Mouse (Mus musculus): ENCODE data around the gene Iqce. TPM values are rescaled to one million over a fixed set of nuclear protein-coding genes. Genes with fewer than 3 reads are reported as not detected.

Iqce gene
- polyA plus RNA-seq, 1 experiment from 2014 or later: 4.2 TPM

DNA sequence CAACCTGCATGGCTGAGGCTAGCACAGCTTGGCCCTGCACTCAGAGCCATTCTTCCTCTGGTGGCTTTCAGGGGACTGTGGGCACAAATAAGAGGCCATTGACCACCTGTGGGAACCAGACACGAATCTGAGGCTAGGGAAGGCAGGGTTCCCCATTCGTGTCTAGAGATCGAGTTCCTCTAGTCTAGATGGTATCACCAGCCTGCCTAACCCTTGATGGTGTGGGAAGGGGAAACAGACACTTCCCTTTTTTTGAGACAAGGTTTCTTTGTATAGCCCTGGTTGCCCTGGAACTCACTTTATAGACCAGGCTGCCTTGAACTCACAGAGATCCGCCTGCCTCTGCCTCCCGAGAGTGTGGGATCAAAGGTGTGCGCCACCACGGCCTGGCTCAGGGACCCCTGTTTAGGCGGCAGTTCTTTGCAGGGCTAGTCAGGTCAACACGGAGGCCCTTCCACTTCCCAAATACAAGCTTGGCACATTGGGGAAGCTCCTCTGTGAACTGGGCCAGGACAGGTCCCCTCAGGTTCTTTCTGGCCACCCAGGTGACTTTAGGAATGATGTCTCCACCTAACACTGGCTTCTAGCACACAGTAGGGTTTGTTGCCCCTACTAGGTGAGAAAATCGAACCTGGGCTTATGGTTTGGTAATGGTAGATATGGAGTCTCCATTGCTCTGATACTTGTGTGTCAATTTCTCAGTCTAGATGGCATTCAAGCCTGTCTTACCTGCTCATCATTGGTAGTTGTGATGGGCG is 29.0 kb upstream of the Iqce start:
- ATAC-seq (no peak), DNase-seq (no peak)
- H3K27me3 ChIP-seq (ENCODE audit: insufficient read depth, low read length): peaks cover 14% of the 10 kb centered on the region
- H3K4me3 ChIP-seq (ENCODE audit: low read depth, low read length): no peak overlapping the region
- 0 out of 2 replicates have a peak overlapping the region, but pooled peaks have one; percentile 11 for H3K27ac ChIP-seq (ENCODE audit: low read depth)
- no peak overlapping the region for H3K9ac ChIP-seq (replicated peaks)
- H3K36me3 ChIP-seq (replicated peaks; ENCODE audit: insufficient read depth, low read length): no peaks in the 10 kb centered on the region
- H3K9me3 ChIP-seq (ENCODE audit: low read length): no peaks in the 10 kb centered on the region
- H3K4me1 ChIP-seq (ENCODE audit: insufficient read depth): peaks cover 11% of the 10 kb centered on the region
- TF ChIP-seq EP300 (IDR thresholded peaks at IDR 0.05; ENCODE audit: low read depth) (no peak), CTCF (IDR thresholded peaks at IDR 0.05; ENCODE audit: low read depth) (no peak)
- WGBS (ENCODE audit: insufficient replicate concordance): 51% methylated on average over 11 of the region's 11 CpGs
- H3K4me2 ChIP-seq (ENCODE audit: low read depth, low read length): no peak overlapping the region

DNA sequence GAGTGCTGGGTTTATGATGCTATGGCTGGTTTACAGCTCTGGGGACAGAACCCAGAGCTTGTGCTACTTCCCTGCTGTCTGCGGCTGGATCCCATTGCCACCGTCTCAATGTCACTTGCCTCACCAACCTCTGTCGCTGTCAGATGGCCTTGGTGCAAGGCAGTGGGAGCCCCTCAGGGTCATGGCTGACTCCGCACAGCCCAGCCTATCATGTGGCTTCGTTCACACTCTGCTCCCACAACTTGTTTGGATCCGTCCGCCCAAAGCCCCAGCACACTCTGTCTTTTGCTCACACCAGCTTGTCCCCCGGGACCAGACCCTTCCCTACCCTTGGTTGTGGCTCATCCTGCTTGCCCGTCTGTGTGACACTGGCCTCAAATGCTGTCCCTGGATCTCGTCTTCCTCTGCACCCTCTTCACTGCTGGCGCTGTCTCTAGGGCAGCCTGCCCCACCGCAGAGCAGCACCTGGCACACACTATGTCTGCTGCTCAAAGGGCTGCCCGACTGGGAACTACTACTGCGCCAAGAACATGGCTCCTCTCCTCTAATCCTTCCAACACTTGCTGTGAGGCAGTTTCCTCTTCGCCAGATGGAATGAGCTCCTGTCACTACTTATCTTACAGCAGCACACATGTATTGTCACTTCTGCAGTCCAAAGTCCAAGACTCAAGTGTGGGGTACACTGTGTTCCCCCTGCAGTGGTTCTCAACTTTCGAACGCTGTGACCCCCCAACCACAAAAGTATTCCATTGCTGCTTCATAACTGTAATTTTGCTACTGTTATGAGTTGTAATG is 25.0 kb upstream of the Iqce start:
- Histone ChIP-seq H3K4me3 (ENCODE audit: low read depth, low read length) (no peak overlapping the region), H3K9ac (replicated peaks) (no peak overlapping the region), H3K36me3 (replicated peaks; ENCODE audit: insufficient read depth, low read length) (no peaks in the 10 kb centered on the region), H3K4me1 (ENCODE audit: insufficient read depth) (no peaks in the 10 kb centered on the region), H3K27me3 (ENCODE audit: insufficient read depth, low read length) (no peaks in the 10 kb centered on the region), H3K4me2 (ENCODE audit: low read depth, low read length) (no peak overlapping the region), H3K9me3 (ENCODE audit: low read length) (no peaks in the 10 kb centered on the region), H3K27ac (ENCODE audit: low read depth) (no peak overlapping the region)
- WGBS (ENCODE audit: insufficient replicate concordance): 74% methylated on average over 17 of the region's 17 CpGs
- TF ChIP-seq CTCF (IDR thresholded peaks at IDR 0.05; ENCODE audit: low read depth) (no peak), EP300 (IDR thresholded peaks at IDR 0.05; ENCODE audit: low read depth) (no peak)
- ATAC-seq: 0 out of 2 replicates have a peak, but pooled peaks have one; percentile 27
- no peak for DNase-seq

DNA sequence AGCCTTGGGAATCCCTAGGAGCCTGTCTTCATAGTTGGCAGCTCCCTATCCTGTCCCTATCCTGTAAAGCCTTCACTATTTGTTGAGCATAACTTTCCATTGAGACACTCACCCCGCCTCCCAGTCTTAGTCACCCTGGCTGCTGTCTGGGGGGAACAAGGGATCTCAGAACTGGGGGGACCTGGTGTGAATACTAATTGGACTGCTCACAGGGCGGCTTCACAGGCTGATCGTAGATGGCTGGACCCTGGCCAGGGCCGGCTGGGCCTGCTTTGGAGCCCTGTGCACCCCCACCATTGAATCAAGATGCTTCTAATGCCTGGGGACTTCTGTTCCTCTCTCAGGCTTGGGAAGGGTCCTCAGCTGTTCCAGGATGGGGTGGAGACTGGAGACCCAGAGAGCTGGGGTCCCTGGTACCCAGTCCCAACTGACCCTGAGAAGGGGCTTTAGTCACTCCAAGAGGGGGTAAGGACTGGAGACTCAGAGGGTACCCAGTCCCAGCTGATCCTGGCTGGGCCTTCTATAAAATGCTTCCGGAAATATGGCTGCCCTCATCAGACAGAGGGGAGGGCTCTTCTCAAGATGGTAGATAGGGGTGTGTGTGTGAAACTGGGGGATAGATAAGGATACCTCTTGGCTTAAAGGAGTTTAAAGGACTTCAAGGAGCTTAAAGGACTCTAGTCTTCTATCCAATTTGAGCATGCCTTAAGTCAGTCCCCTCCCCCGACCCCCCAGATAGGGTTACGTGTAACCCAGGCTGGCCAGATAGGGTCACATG is 24.1 kb upstream of the Iqce start:
- DNase-seq (no peak), ATAC-seq (no peak)
- Histone ChIP-seq H3K27me3 (ENCODE audit: insufficient read depth, low read length) (no peaks in the 10 kb centered on the region), H3K9me3 (ENCODE audit: low read length) (no peaks in the 10 kb centered on the region), H3K4me2 (ENCODE audit: low read depth, low read length) (no peak overlapping the region), H3K9ac (replicated peaks) (no peak overlapping the region), H3K36me3 (replicated peaks; ENCODE audit: insufficient read depth, low read length) (no peaks in the 10 kb centered on the region), H3K4me3 (ENCODE audit: low read depth, low read length) (no peak overlapping the region), H3K4me1 (ENCODE audit: insufficient read depth) (no peaks in the 10 kb centered on the region), H3K27ac (ENCODE audit: low read depth) (no peak overlapping the region)
- 74% methylated on average over 7 of the region's 7 CpGs for WGBS (ENCODE audit: insufficient replicate concordance)
- no peak for TF ChIP-seq CTCF (IDR thresholded peaks at IDR 0.05; ENCODE audit: low read depth)

DNA sequence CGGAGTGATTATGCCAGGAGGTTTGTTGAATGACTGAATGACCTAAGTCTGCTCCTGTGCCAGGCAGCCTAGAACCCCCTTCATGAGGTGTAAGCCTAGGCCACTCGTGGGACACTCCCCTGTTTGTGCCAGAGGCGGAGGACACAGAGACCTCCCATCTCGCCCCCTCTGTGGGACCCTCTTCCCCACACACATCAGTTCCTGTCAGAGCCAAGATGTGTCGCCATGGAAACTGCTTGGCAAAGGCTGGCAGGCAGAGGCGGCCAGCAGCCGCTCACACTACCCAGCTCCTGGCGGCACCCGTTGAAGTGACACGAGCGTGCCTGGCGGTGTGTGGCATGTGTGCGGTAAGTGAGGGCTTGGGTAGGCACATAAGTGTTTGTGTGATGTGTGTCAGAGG is 21.6 kb upstream of the Iqce start, which contains the start of gene Amz1:
Gene Amz1, plus strand, starts transcription at position 306 of the 400 bp plus-strand sequence.
- Histone ChIP-seq H3K9ac (replicated peaks) (no peak within 1 kb of the TSS), H3K9me3 (ENCODE audit: low read length) (no peaks in the 10 kb centered on the region), H3K27ac (ENCODE audit: low read depth) (no peak within 1 kb of the TSS), H3K4me3 (ENCODE audit: low read depth, low read length) (no peak within 1 kb of the TSS), H3K4me1 (ENCODE audit: insufficient read depth) (no peaks in the 10 kb centered on the region), H3K4me2 (ENCODE audit: low read depth, low read length) (no peak within 1 kb of the TSS), H3K36me3 (replicated peaks; ENCODE audit: insufficient read depth, low read length) (peaks cover under 1% of the 10 kb centered on the region), H3K27me3 (ENCODE audit: insufficient read depth, low read length) (no peaks in the 10 kb centered on the region)
- ATAC-seq (no peak), DNase-seq (no peak)
- WGBS (ENCODE audit: insufficient replicate concordance): 67% methylated on average over 13 of the region's 13 CpGs
- TF ChIP-seq EP300 (IDR thresholded peaks at IDR 0.05; ENCODE audit: low read depth) (no peak), CTCF (IDR thresholded peaks at IDR 0.05; ENCODE audit: low read depth) (no peak)

DNA sequence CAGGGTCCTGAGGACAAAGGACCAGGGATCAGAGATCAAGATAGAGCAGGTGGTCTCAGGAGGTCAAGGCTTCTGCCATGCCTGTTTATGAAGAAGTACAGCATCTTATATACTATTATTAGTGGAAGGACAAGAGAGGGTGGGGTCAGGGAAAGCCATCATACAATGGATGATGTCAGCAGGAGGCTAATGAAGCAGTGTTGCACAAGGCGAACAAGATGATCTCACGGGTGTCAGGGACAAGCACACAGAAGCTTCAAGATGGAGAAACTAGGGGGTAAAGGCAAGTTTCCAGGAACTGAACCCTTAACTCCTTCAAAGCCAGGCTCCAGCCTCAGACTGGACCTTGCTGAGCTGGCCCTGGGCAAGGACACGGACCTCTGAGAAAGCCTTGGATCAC is 19.9 kb upstream of the Iqce start:
- ATAC-seq (no peak), DNase-seq (no peak)
- H3K4me3 ChIP-seq (ENCODE audit: low read depth, low read length): no peak overlapping the region
- no peaks in the 10 kb centered on the region for H3K4me1 ChIP-seq (ENCODE audit: insufficient read depth)
- no peaks in the 10 kb centered on the region for H3K9me3 ChIP-seq (ENCODE audit: low read length)
- no peaks in the 10 kb centered on the region for H3K27me3 ChIP-seq (ENCODE audit: insufficient read depth, low read length)
- peaks cover 14% of the 10 kb centered on the region for H3K36me3 ChIP-seq (replicated peaks; ENCODE audit: insufficient read depth, low read length)
- no peak overlapping the region for H3K9ac ChIP-seq (replicated peaks)
- WGBS (ENCODE audit: insufficient replicate concordance): 62% methylated on average over 3 of the region's 3 CpGs
- no peak for TF ChIP-seq CTCF (IDR thresholded peaks at IDR 0.05; ENCODE audit: low read depth)
- TF ChIP-seq EP300 (IDR thresholded peaks at IDR 0.05; ENCODE audit: low read depth): no peak
- H3K27ac ChIP-seq (ENCODE audit: low read depth): no peak overlapping the region
- no peak overlapping the region for H3K4me2 ChIP-seq (ENCODE audit: low read depth, low read length)

DNA sequence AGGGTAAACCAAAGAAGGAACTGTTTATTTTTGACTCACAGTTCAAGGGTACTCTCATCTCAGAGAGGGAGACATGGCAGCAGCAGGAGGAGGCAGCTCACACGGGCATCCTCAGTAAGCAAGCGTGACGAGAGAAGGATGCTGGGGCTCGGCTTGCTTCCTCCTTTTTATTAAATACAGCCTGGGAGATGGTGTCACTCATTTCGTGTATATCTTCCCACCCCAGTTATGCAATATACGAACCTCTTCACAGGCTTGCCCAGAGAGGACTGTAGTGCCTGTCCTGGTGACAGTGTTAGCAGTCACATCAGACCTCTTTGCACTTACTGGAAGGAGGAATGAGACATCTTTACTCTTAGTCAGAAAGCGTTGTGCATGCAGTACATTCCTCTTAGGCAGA is 18.6 kb upstream of the Iqce start:
- DNase-seq: no peak
- 43% methylated on average over 7 of the region's 7 CpGs for WGBS (ENCODE audit: insufficient replicate concordance)
- Histone ChIP-seq H3K9me3 (ENCODE audit: low read length) (no peaks in the 10 kb centered on the region), H3K9ac (replicated peaks) (no peak overlapping the region), H3K4me2 (ENCODE audit: low read depth, low read length) (no peak overlapping the region), H3K27me3 (ENCODE audit: insufficient read depth, low read length) (no peaks in the 10 kb centered on the region), H3K4me3 (ENCODE audit: low read depth, low read length) (no peak overlapping the region), H3K27ac (ENCODE audit: low read depth) (no peak overlapping the region), H3K36me3 (replicated peaks; ENCODE audit: insufficient read depth, low read length) (peaks cover 21% of the 10 kb centered on the region), H3K4me1 (ENCODE audit: insufficient read depth) (no peaks in the 10 kb centered on the region)
- TF ChIP-seq CTCF (IDR thresholded peaks at IDR 0.05; ENCODE audit: low read depth): no peak
- ATAC-seq: no peak

Measured in liver, postnatal 0 days (tissue).